Mouse (Mus musculus): ENCODE results near the gene Cdhr4. TPM values are rescaled to one million over a fixed set of nuclear protein-coding genes. Genes with fewer than 3 reads are reported as not detected.
A peak's percentile ranks its signal among the peaks of the same experiment; 100 is the strongest.

The Cdhr4 gene
- polyA plus RNA-seq, 1 experiment from 2014 or later = 15.7 TPM

- no peak overlapping the region for H3K4me3 ChIP-seq (ENCODE audit: low read depth, low read length)
- no peak for ATAC-seq (replicated peaks; ENCODE audit: low FRiP score, low TSS enrichment, low read depth)
- DNase-seq (ENCODE audit: low spot score) = no peak
- H3K4me1 ChIP-seq (replicated peaks; ENCODE audit: control insufficient read depth, insufficient read depth, low read length) = no peaks in the 10 kb centered on the region
- 46% methylated on average over 6 of the region's 6 CpGs for WGBS
- H3K27ac ChIP-seq (ENCODE audit: low read depth) = no peak overlapping the region
- no peaks in the 10 kb centered on the region for H3K27me3 ChIP-seq (replicated peaks; ENCODE audit: control insufficient read depth, insufficient read depth, low read length)
- H3K9me3 ChIP-seq (ENCODE audit: control insufficient read depth, low read length) = no peaks in the 10 kb centered on the region
- no peak overlapping the region for H3K9ac ChIP-seq (ENCODE audit: low read length)
- peaks cover 63% of the 10 kb centered on the region for H3K36me3 ChIP-seq (ENCODE audit: control insufficient read depth, insufficient read depth, low read length)
- H3K4me2 ChIP-seq (ENCODE audit: low read length) = no peak overlapping the region
Observed at GRCm38 (mm10) chr9:107959896-107960295, 32.4 kb upstream of the Cdhr4 start.

- Histone ChIP-seq H3K27ac (ENCODE audit: low read depth) (no peak overlapping the region), H3K36me3 (ENCODE audit: control insufficient read depth, insufficient read depth, low read length) (peaks cover 65% of the 10 kb centered on the region), H3K4me1 (replicated peaks; ENCODE audit: control insufficient read depth, insufficient read depth, low read length) (no peaks in the 10 kb centered on the region), H3K27me3 (replicated peaks; ENCODE audit: control insufficient read depth, insufficient read depth, low read length) (no peaks in the 10 kb centered on the region), H3K9ac (ENCODE audit: low read length) (no peak overlapping the region), H3K4me2 (ENCODE audit: low read length) (no peak overlapping the region), H3K4me3 (ENCODE audit: low read depth, low read length) (no peak overlapping the region), H3K9me3 (ENCODE audit: control insufficient read depth, low read length) (no peaks in the 10 kb centered on the region)
- WGBS = 80% methylated on average over 4 of the region's 4 CpGs
- DNase-seq (ENCODE audit: low spot score) = no peak
- no peak for ATAC-seq (replicated peaks; ENCODE audit: low FRiP score, low TSS enrichment, low read depth)
Observed at GRCm38 (mm10) chr9:107960928-107961327, 31.4 kb upstream of the Cdhr4 start.

GRCm38 (mm10) chr9:107961351-107961762 is 30.9 kb upstream of the Cdhr4 start:
- no peak overlapping the region for H3K4me2 ChIP-seq (ENCODE audit: low read length)
- DNase-seq (ENCODE audit: low spot score) (no peak), ATAC-seq (replicated peaks; ENCODE audit: low FRiP score, low TSS enrichment, low read depth) (no peak)
- WGBS = 89% methylated on average over 10 of the region's 10 CpGs
- no peaks in the 10 kb centered on the region for H3K4me1 ChIP-seq (replicated peaks; ENCODE audit: control insufficient read depth, insufficient read depth, low read length)
- H3K27ac ChIP-seq (ENCODE audit: low read depth) = no peak overlapping the region
- no peak overlapping the region for H3K4me3 ChIP-seq (ENCODE audit: low read depth, low read length)
- H3K36me3 ChIP-seq (ENCODE audit: control insufficient read depth, insufficient read depth, low read length) = peaks cover 61% of the 10 kb centered on the region
- no peaks in the 10 kb centered on the region for H3K27me3 ChIP-seq (replicated peaks; ENCODE audit: control insufficient read depth, insufficient read depth, low read length)
- H3K9me3 ChIP-seq (ENCODE audit: control insufficient read depth, low read length) = no peaks in the 10 kb centered on the region
- H3K9ac ChIP-seq (ENCODE audit: low read length) = no peak overlapping the region

- H3K9ac ChIP-seq (ENCODE audit: low read length) = no peak overlapping the region
- 0 out of 2 replicates have a peak, but pooled peaks have one; percentile 16 for ATAC-seq (replicated peaks; ENCODE audit: low FRiP score, low TSS enrichment, low read depth)
- no peak overlapping the region for H3K4me2 ChIP-seq (ENCODE audit: low read length)
- H3K9me3 ChIP-seq (ENCODE audit: control insufficient read depth, low read length) = no peaks in the 10 kb centered on the region
- DNase-seq (ENCODE audit: low spot score) = no peak
- H3K36me3 ChIP-seq (ENCODE audit: control insufficient read depth, insufficient read depth, low read length) = peaks cover 56% of the 10 kb centered on the region
- 64% methylated on average over 5 of the region's 5 CpGs for WGBS
- no peaks in the 10 kb centered on the region for H3K4me1 ChIP-seq (replicated peaks; ENCODE audit: control insufficient read depth, insufficient read depth, low read length)
- H3K27ac ChIP-seq (ENCODE audit: low read depth) = no peak overlapping the region
- H3K27me3 ChIP-seq (replicated peaks; ENCODE audit: control insufficient read depth, insufficient read depth, low read length) = no peaks in the 10 kb centered on the region
- H3K4me3 ChIP-seq (ENCODE audit: low read depth, low read length) = no peak overlapping the region
Observed at GRCm38 (mm10) chr9:107961881-107962280, 30.4 kb upstream of the Cdhr4 start.

GRCm38 (mm10) chr9:107962916-107963315 is 29.4 kb upstream of the Cdhr4 start:
- DNase-seq (ENCODE audit: low spot score) (no peak), ATAC-seq (replicated peaks; ENCODE audit: low FRiP score, low TSS enrichment, low read depth) (no peak)
- H3K36me3 ChIP-seq (ENCODE audit: control insufficient read depth, insufficient read depth, low read length) = peaks cover 48% of the 10 kb centered on the region
- no peak overlapping the region for H3K4me3 ChIP-seq (ENCODE audit: low read depth, low read length)
- H3K27ac ChIP-seq (ENCODE audit: low read depth) = no peak overlapping the region
- no peak overlapping the region for H3K4me2 ChIP-seq (ENCODE audit: low read length)
- 92% methylated on average over 9 of the region's 9 CpGs for WGBS
- no peaks in the 10 kb centered on the region for H3K9me3 ChIP-seq (ENCODE audit: control insufficient read depth, low read length)
- H3K4me1 ChIP-seq (replicated peaks; ENCODE audit: control insufficient read depth, insufficient read depth, low read length) = no peaks in the 10 kb centered on the region
- H3K27me3 ChIP-seq (replicated peaks; ENCODE audit: control insufficient read depth, insufficient read depth, low read length) = no peaks in the 10 kb centered on the region
- no peak overlapping the region for H3K9ac ChIP-seq (ENCODE audit: low read length)

- ATAC-seq (replicated peaks; ENCODE audit: low FRiP score, low TSS enrichment, low read depth) = peak; percentile 67; the same call in 1 of the 2 replicates
- no peak overlapping the region for H3K4me2 ChIP-seq (ENCODE audit: low read length)
- peak; percentile 94 for DNase-seq (ENCODE audit: low spot score)
- no peak overlapping the region for H3K27ac ChIP-seq (ENCODE audit: low read depth)
- no peaks in the 10 kb centered on the region for H3K4me1 ChIP-seq (replicated peaks; ENCODE audit: control insufficient read depth, insufficient read depth, low read length)
- H3K27me3 ChIP-seq (replicated peaks; ENCODE audit: control insufficient read depth, insufficient read depth, low read length) = no peaks in the 10 kb centered on the region
- H3K9me3 ChIP-seq (ENCODE audit: control insufficient read depth, low read length) = no peaks in the 10 kb centered on the region
- no peak overlapping the region for H3K9ac ChIP-seq (ENCODE audit: low read length)
- 24% methylated on average over 5 of the region's 5 CpGs for WGBS
- H3K36me3 ChIP-seq (ENCODE audit: control insufficient read depth, insufficient read depth, low read length) = peaks cover 45% of the 10 kb centered on the region
- H3K4me3 ChIP-seq (ENCODE audit: low read depth, low read length) = no peak overlapping the region
Observed at GRCm38 (mm10) chr9:107963700-107964099, 28.6 kb upstream of the Cdhr4 start.

GRCm38 (mm10) chr9:107964681-107965080 is 27.6 kb upstream of the Cdhr4 start:
- Histone ChIP-seq H3K9ac (ENCODE audit: low read length) (no peak overlapping the region), H3K27ac (ENCODE audit: low read depth) (no peak overlapping the region), H3K36me3 (ENCODE audit: control insufficient read depth, insufficient read depth, low read length) (peaks cover 46% of the 10 kb centered on the region), H3K4me2 (ENCODE audit: low read length) (no peak overlapping the region), H3K27me3 (replicated peaks; ENCODE audit: control insufficient read depth, insufficient read depth, low read length) (no peaks in the 10 kb centered on the region), H3K9me3 (ENCODE audit: control insufficient read depth, low read length) (no peaks in the 10 kb centered on the region), H3K4me1 (replicated peaks; ENCODE audit: control insufficient read depth, insufficient read depth, low read length) (no peaks in the 10 kb centered on the region), H3K4me3 (ENCODE audit: low read depth, low read length) (no peak overlapping the region)
- DNase-seq (ENCODE audit: low spot score) (no peak), ATAC-seq (replicated peaks; ENCODE audit: low FRiP score, low TSS enrichment, low read depth) (no peak)
- 93% methylated on average over 9 of the region's 9 CpGs for WGBS

GRCm38 (mm10) chr9:107966676-107967075 is 25.6 kb upstream of the Cdhr4 start:
- no peak overlapping the region for H3K4me2 ChIP-seq (ENCODE audit: low read length)
- ATAC-seq (replicated peaks; ENCODE audit: low FRiP score, low TSS enrichment, low read depth) = no peak
- no peaks in the 10 kb centered on the region for H3K9me3 ChIP-seq (ENCODE audit: control insufficient read depth, low read length)
- peaks cover 51% of the 10 kb centered on the region for H3K36me3 ChIP-seq (ENCODE audit: control insufficient read depth, insufficient read depth, low read length)
- no peak overlapping the region for H3K27ac ChIP-seq (ENCODE audit: low read depth)
- no peak overlapping the region for H3K9ac ChIP-seq (ENCODE audit: low read length)
- no peak overlapping the region for H3K4me3 ChIP-seq (ENCODE audit: low read depth, low read length)
- no peaks in the 10 kb centered on the region for H3K4me1 ChIP-seq (replicated peaks; ENCODE audit: control insufficient read depth, insufficient read depth, low read length)
- H3K27me3 ChIP-seq (replicated peaks; ENCODE audit: control insufficient read depth, insufficient read depth, low read length) = no peaks in the 10 kb centered on the region
- no peak for DNase-seq (ENCODE audit: low spot score)
- WGBS = 88% methylated on average over 10 of the region's 10 CpGs

GRCm38 (mm10) chr9:107967437-107967836 is 24.9 kb upstream of the Cdhr4 start:
- DNase-seq (ENCODE audit: low spot score) (no peak), ATAC-seq (replicated peaks; ENCODE audit: low FRiP score, low TSS enrichment, low read depth) (no peak)
- H3K9ac ChIP-seq (ENCODE audit: low read length) = no peak overlapping the region
- 84% methylated on average over 6 of the region's 6 CpGs for WGBS
- no peaks in the 10 kb centered on the region for H3K9me3 ChIP-seq (ENCODE audit: control insufficient read depth, low read length)
- H3K4me3 ChIP-seq (ENCODE audit: low read depth, low read length) = no peak overlapping the region
- no peak overlapping the region for H3K4me2 ChIP-seq (ENCODE audit: low read length)
- no peaks in the 10 kb centered on the region for H3K4me1 ChIP-seq (replicated peaks; ENCODE audit: control insufficient read depth, insufficient read depth, low read length)
- H3K27me3 ChIP-seq (replicated peaks; ENCODE audit: control insufficient read depth, insufficient read depth, low read length) = no peaks in the 10 kb centered on the region
- no peak overlapping the region for H3K27ac ChIP-seq (ENCODE audit: low read depth)
- H3K36me3 ChIP-seq (ENCODE audit: control insufficient read depth, insufficient read depth, low read length) = peaks cover 47% of the 10 kb centered on the region
